20 mouse cellular contexts compared by ENCODE assay signal in genomic region chr1:64811956-64812355, GRCm38 (mm10).
"Had no signal": no experiment of that assay in that cellular context is flagged by ENCODE, and none has a peak within 500 bp of the region (broad histone marks: within the 10 kb centered on the region; RNA-seq: fewer than 3 reads in every experiment).

No protein-coding gene starts in this region.

- H3K27ac ChIP-seq: kidney, embryonic 15.5 days; limb, embryonic 10.5 days; limb, embryonic 13.5 days; lung, embryonic 15.5 days; midbrain, embryonic 12.5 days; midbrain, embryonic 15.5 days; neural tube, embryonic 12.5 days; neural tube, embryonic 15.5 days; stomach, postnatal 0 days had no signal

- H3K36me3 ChIP-seq: kidney, embryonic 15.5 days; limb, embryonic 10.5 days; limb, embryonic 13.5 days; lung, embryonic 15.5 days; midbrain, embryonic 12.5 days; midbrain, embryonic 15.5 days; neural tube, embryonic 12.5 days; neural tube, embryonic 15.5 days had no signal

- H3K4me1 ChIP-seq: midbrain, embryonic 12.5 days; midbrain, embryonic 15.5 days; neural tube, embryonic 12.5 days; neural tube, embryonic 15.5 days had no signal

- ATAC-seq: midbrain, embryonic 15.5 days had no signal

- H3K4me3 ChIP-seq: kidney, embryonic 15.5 days; limb, embryonic 10.5 days; limb, embryonic 13.5 days; lung, embryonic 15.5 days; midbrain, embryonic 12.5 days; midbrain, embryonic 15.5 days; neural tube, embryonic 12.5 days; neural tube, embryonic 15.5 days had no signal

- DNase-seq: kidney, adult 11 months; kidney, adult 8-10 months; kidney, postnatal 10 days; kidney, postnatal 4 days; lung, adult 18-20 months; lung, postnatal 10 days; lung, postnatal 36 days; right cerebral cortex, adult 18-20 months; right cerebral cortex, postnatal 14 days; right cerebral cortex, postnatal 4 days; thymus, postnatal 25 days had no signal

- H3K9me3 ChIP-seq: kidney, embryonic 15.5 days; limb, embryonic 10.5 days; limb, embryonic 13.5 days; lung, embryonic 15.5 days; midbrain, embryonic 12.5 days; midbrain, embryonic 15.5 days; neural tube, embryonic 12.5 days; neural tube, embryonic 15.5 days had no signal

- H3K9ac ChIP-seq: kidney, embryonic 15.5 days; limb, embryonic 13.5 days; lung, embryonic 15.5 days; midbrain, embryonic 12.5 days; midbrain, embryonic 15.5 days; neural tube, embryonic 12.5 days; neural tube, embryonic 15.5 days had no signal

- H3K27me3 ChIP-seq: kidney, embryonic 15.5 days; limb, embryonic 13.5 days; lung, embryonic 15.5 days; midbrain, embryonic 12.5 days; midbrain, embryonic 15.5 days; neural tube, embryonic 12.5 days; neural tube, embryonic 15.5 days had no signal

- H3K4me2 ChIP-seq: kidney, embryonic 15.5 days; limb, embryonic 13.5 days; lung, embryonic 15.5 days; midbrain, embryonic 12.5 days; midbrain, embryonic 15.5 days; neural tube, embryonic 12.5 days; neural tube, embryonic 15.5 days had no signal
